Mouse (Mus musculus) CH12.LX (cell line): ENCODE data around the gene Rims4. TPM values are rescaled to one million over a fixed set of nuclear protein-coding genes. Genes with fewer than 3 reads are reported as not detected.

Experiments
- DNase-seq: peaks from one replicate; pipeline ENCODE4 v3.0.0-alpha.2; 2013; ENCODE audit errors: extremely low read depth
- H3K27ac ChIP-seq: 2 replicates; pipeline ENCODE4 v1.5.1; 2012; ENCODE audit warnings: low read depth, mild to moderate bottlenecking, control low read depth, moderate library complexity; ENCODE audit not compliant: insufficient read depth
- H3K27me3 ChIP-seq: replicated peaks from 2 replicates; pipeline ENCODE3; 2012; ENCODE audit warnings: inconsistent platforms
- H3K36me3 ChIP-seq, 2 experiments: replicated peaks in 1 of 2; 2 replicates each; pipeline versions ENCODE3 to v1.6.1; 2012; ENCODE audit warnings: inconsistent platforms in 1 of 2, low read length in 1 of 2, mild to moderate bottlenecking in 1 of 2, mixed read lengths in 1 of 2, moderate library complexity in 1 of 2; ENCODE audit not compliant: control insufficient read depth in 1 of 2, insufficient read depth in 1 of 2
- H3K4me1 ChIP-seq, 2 experiments: 2 replicates each; pipeline ENCODE4 v1.6.1; 2012; ENCODE audit warnings: inconsistent platforms in 1 of 2, moderate library complexity in 1 of 2; ENCODE audit not compliant: insufficient read depth in 2 of 2, control insufficient read depth in 1 of 2
- H3K4me2 ChIP-seq: 2 replicates; pipeline ENCODE4 v1.6.1; 2012; ENCODE audit warnings: low read depth, mild to moderate bottlenecking, control low read depth; ENCODE audit not compliant: poor library complexity, insufficient read depth, severe bottlenecking
- H3K4me3 ChIP-seq, 3 experiments: fragments of 150-350 bp in 1 of 3; sonication (generic) in 1 of 3; replicated peaks in 1 of 3; 2 replicates each; pipeline versions ENCODE3 to v1.5.1; 2011 to 2012; ENCODE audit warnings: low read depth in 2 of 3, low read length in 2 of 3, mild to moderate bottlenecking in 2 of 3, moderate library complexity in 2 of 3, control low read depth in 1 of 3, improper control_type of control experiment in 1 of 3, inconsistent platforms in 1 of 3, mixed read lengths in 1 of 3; ENCODE audit not compliant: poor library complexity in 1 of 3
- H3K79me2 ChIP-seq: replicated peaks from 2 replicates; pipeline ENCODE4 v1.6.1; 2012; ENCODE audit warnings: mild to moderate bottlenecking, moderate library complexity; ENCODE audit not compliant: control insufficient read depth, poor library complexity, insufficient read depth, severe bottlenecking; ENCODE audit errors: extremely low read depth
- H3K9ac ChIP-seq: 2 replicates; pipeline ENCODE4 v1.6.1; 2012; ENCODE audit warnings: low read depth, mild to moderate bottlenecking, control low read depth, moderate library complexity; ENCODE audit not compliant: insufficient read depth
- H3K9me3 ChIP-seq: replicated peaks from 2 replicates; pipeline ENCODE3; 2012; ENCODE audit warnings: low read length, inconsistent platforms, mixed read lengths
- BHLHE40 ChIP-seq: IDR thresholded peaks from 2 replicates; pipeline ENCODE4 v1.6.1; 2011; ENCODE audit warnings: mild to moderate bottlenecking, low read depth, low read length, improper control_type of control experiment
- CHD1 ChIP-seq: IDR thresholded peaks from 2 replicates; pipeline ENCODE4 v1.6.1; 2012; ENCODE audit warnings: low read depth, low read length, improper control_type of control experiment, inconsistent platforms
- CHD2 ChIP-seq: IDR thresholded peaks from 2 replicates; pipeline ENCODE4 v1.6.1; 2011; ENCODE audit warnings: low read length, improper control_type of control experiment
- CTCF ChIP-seq, 2 experiments: IDR thresholded peaks in 1 of 2; conservative IDR thresholded peaks in 1 of 2; 2 replicates each; pipeline ENCODE4 v1.5.1; 2011 to 2012; ENCODE audit warnings: low read depth in 2 of 2, low read length in 2 of 2, improper control_type of control experiment in 1 of 2, inconsistent platforms in 1 of 2, mild to moderate bottlenecking in 1 of 2, moderate library complexity in 1 of 2
- E2F4 ChIP-seq: IDR thresholded peaks from 2 replicates; pipeline ENCODE4 v1.6.1; 2011; ENCODE audit warnings: low read depth, low read length, improper control_type of control experiment; ENCODE audit not compliant: insufficient replicate concordance
- ELF1 ChIP-seq: IDR thresholded peaks from 2 replicates; pipeline ENCODE4 v1.6.1; 2014; ENCODE audit warnings: low read depth, mild to moderate bottlenecking, inconsistent platforms, low read length, improper control_type of control experiment
- EP300 ChIP-seq: IDR thresholded peaks from 2 replicates; pipeline ENCODE4 v1.6.1; 2011; ENCODE audit warnings: low read length, improper control_type of control experiment
- ETS1 ChIP-seq: conservative IDR thresholded peaks from 2 replicates; pipeline ENCODE4 v1.6.1; 2012; ENCODE audit warnings: low read depth, mild to moderate bottlenecking, inconsistent platforms, low read length, improper control_type of control experiment, moderate library complexity
- HCFC1 ChIP-seq: IDR thresholded peaks from 2 replicates; pipeline ENCODE4 v1.6.1; 2012; ENCODE audit warnings: low read depth, mild to moderate bottlenecking, inconsistent platforms, low read length, improper control_type of control experiment
- JUN ChIP-seq: IDR thresholded peaks from 2 replicates; pipeline ENCODE4 v1.6.1; 2011; ENCODE audit warnings: low read depth, mild to moderate bottlenecking, low read length, improper control_type of control experiment, moderate library complexity; ENCODE audit not compliant: insufficient read depth
- JUND ChIP-seq: conservative IDR thresholded peaks from 2 replicates; pipeline ENCODE4 v1.6.1; 2011; ENCODE audit warnings: low read depth, low read length, improper control_type of control experiment
- KAT2A ChIP-seq: IDR thresholded peaks from 2 replicates; pipeline ENCODE4 v1.6.1; 2012; ENCODE audit warnings: low read length, improper control_type of control experiment, inconsistent platforms; ENCODE audit not compliant: insufficient replicate concordance
- MAX ChIP-seq: IDR thresholded peaks from 2 replicates; pipeline ENCODE4 v1.6.1; 2011; ENCODE audit warnings: low read length, improper control_type of control experiment
- MAZ ChIP-seq: IDR thresholded peaks from 2 replicates; pipeline ENCODE4 v1.6.1; 2012; ENCODE audit warnings: low read depth, mild to moderate bottlenecking, inconsistent platforms, low read length, improper control_type of control experiment, moderate library complexity
- MEF2A ChIP-seq: IDR thresholded peaks from 2 replicates; pipeline ENCODE4 v1.6.1; 2014; ENCODE audit warnings: low read depth, mild to moderate bottlenecking, inconsistent platforms, low read length, improper control_type of control experiment, borderline replicate concordance
- MXI1 ChIP-seq: IDR thresholded peaks from 2 replicates; pipeline ENCODE4 v1.6.1; 2011; ENCODE audit warnings: mild to moderate bottlenecking, low read depth, low read length, improper control_type of control experiment
- MYC ChIP-seq: IDR thresholded peaks from 2 replicates; pipeline ENCODE4 v1.6.1; 2011; ENCODE audit warnings: low read depth, mild to moderate bottlenecking, improper control_type of control experiment, low read length
- NELFE ChIP-seq: IDR thresholded peaks from 2 replicates; pipeline ENCODE4 v1.6.1; 2011; ENCODE audit warnings: low read depth, low read length, improper control_type of control experiment
- NRF1 ChIP-seq: IDR thresholded peaks from 2 replicates; pipeline ENCODE4 v1.6.1; 2014; ENCODE audit warnings: low read depth, mild to moderate bottlenecking, inconsistent platforms, low read length, improper control_type of control experiment, moderate library complexity
- POLR2A ChIP-seq: IDR thresholded peaks from 2 replicates; pipeline ENCODE4 v1.6.1; 2011; ENCODE audit warnings: low read depth, mild to moderate bottlenecking, improper control_type of control experiment, low read length
- POLR2AphosphoS2 ChIP-seq: IDR thresholded peaks from 2 replicates; pipeline ENCODE4 v1.6.1; 2011; ENCODE audit warnings: low read depth, low read length, improper control_type of control experiment
- RAD21 ChIP-seq: IDR thresholded peaks from 2 replicates; pipeline ENCODE4 v1.6.1; 2011; ENCODE audit warnings: low read depth, mild to moderate bottlenecking, low read length, improper control_type of control experiment, moderate library complexity
- SIN3A ChIP-seq: IDR thresholded peaks from 2 replicates; pipeline ENCODE4 v1.6.1; 2012; ENCODE audit warnings: low read length, improper control_type of control experiment, inconsistent platforms
- SMC3 ChIP-seq: IDR thresholded peaks from 2 replicates; pipeline ENCODE4 v1.6.1; 2011; ENCODE audit warnings: low read depth, low read length, improper control_type of control experiment
- ZKSCAN1 ChIP-seq: IDR thresholded peaks from 2 replicates; pipeline ENCODE4 v1.6.1; 2012; ENCODE audit warnings: low read depth, inconsistent platforms, low read length, improper control_type of control experiment, borderline replicate concordance
- ZMIZ1 ChIP-seq: IDR thresholded peaks from 2 replicates; pipeline ENCODE4 v1.6.1; 2012; ENCODE audit warnings: low read depth, mild to moderate bottlenecking, inconsistent platforms, low read length, improper control_type of control experiment
- dilution Hi-C: fragments of 300-500 bp; cut with MboI; formaldehyde crosslinking; loops from 2 replicates; pipeline ENCODE4 v1.14.3; 2020; ENCODE audit warnings: low sequenced_read_pairs; ENCODE audit not compliant: extremely low pct_unique_long_range_greater_than_20kb, extremely low pct_ligation_motif_present
- in situ Hi-C: fragments of 300-500 bp; cut with MboI; formaldehyde crosslinking; loops from 3 replicates; pipeline ENCODE4 v1.14.3; 2019; ENCODE audit warnings: low sequenced_read_pairs, low pct_ligation_motif_present, low pct_unique_long_range_greater_than_20kb, mixed read lengths
- polyA plus RNA-seq: library from polyadenylated mRNA; unstranded; fragments of >175 nt; gene quantifications from 2 replicates; pipeline ENCODE4 v1.2.1, GENCODE M21; 2012; ENCODE audit warnings: low read depth; ENCODE audit not compliant: insufficient read length
- total RNA-seq, 2 experiments: library from RNA; depleted of rRNA; stranded (reverse); fragments of 300-350 nt in 1 of 2; fragments of >200 nt in 1 of 2; gene quantifications; 2 replicates each; pipeline ENCODE4 v1.2.3; 2012 to 2014

The Rims4 gene
- total and polyA plus RNA-seq, 3 experiments, result not detected

DNA sequence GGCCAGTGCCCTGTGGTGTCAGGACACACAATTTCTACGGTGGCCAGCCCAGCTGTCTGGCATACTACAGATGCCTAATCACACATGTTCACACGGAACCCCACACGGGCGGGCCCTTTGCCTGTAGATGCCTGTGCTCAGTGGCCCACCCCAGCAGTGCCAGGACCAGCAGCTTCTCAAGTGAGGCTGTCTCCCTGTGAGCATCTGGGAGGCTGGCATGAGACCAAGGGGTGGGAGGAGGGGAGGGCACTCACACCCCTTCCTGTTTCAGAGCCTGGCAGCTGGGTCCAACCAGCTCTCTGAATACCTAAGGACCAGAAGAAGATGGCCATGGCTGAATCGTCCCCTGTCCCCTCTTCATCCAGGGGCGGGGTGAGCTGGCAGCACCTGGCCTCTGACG lies 43.0 kb downstream of the Rims4 start:
- no peaks in the 10 kb centered on the region for H3K4me1 ChIP-seq
- H3K36me3 ChIP-seq, result no peaks in the 10 kb centered on the region
- no peaks in the 10 kb centered on the region for H3K9me3 ChIP-seq
- H3K4me2 ChIP-seq, result no peak overlapping the region
- H3K27ac ChIP-seq, result no peak overlapping the region
- H3K79me2 ChIP-seq, result no peaks in the 10 kb centered on the region
- in situ Hi-C loops, result no loop called here
- H3K4me3 ChIP-seq, result no peak overlapping the region
- no peak overlapping the region for H3K9ac ChIP-seq
- DNase-seq, result no peak
- dilution Hi-C loops, result no loop called here
- TF ChIP-seq RAD21 (no peak), JUN (no peak), JUND (no peak), BHLHE40 (no peak)
- peaks cover 97% of the 10 kb centered on the region for H3K27me3 ChIP-seq

DNA sequence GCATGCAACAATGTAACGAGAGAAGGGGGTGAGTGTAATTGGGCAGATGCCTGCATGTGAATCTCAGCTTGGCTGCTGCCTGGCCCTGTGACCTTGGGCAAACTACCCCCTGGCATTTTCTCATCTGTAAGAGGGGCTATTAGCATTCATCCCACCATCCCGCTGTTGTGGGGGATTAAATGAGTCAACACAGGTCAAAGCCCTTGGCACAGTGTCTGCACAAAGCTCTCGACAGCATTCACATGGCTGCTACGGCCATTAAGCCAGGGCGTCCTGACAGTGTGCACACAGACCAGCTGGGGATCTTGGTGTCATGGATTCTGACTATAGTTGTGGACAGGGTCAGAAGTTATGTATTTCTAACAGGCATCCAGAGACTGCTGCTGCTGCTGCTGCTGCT lies 43.6 kb downstream of the Rims4 start:
- in situ Hi-C loops (loop anchor here (25.0 kb wide), 1 partner anchor 87 kb away; no protein-coding TSS in a partner anchor), dilution Hi-C loops (no loop called here)

DNA sequence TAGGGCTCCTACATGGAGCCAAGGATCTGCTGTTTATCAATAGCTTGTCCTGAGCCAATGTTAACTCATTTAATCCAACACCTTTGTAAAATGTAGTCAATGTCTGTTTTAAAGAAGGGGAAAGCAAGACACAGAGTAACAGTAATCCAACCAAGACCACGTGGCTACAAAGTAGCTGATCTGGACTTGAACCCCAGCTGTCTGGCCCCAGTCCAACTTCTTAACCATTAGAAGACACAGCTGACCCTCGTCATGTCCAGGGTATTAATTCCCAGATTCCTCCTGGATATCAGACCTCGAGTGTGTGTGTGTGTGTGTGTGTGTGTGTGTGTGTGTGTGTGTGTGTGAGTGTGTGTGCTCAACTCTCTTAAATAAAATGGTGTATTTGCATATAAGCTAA lies 46.6 kb downstream of the Rims4 start:
- Histone ChIP-seq H3K9ac (no peak overlapping the region), H3K36me3 (no peaks in the 10 kb centered on the region), H3K4me2 (no peak overlapping the region), H3K27me3 (peaks cover 92% of the 10 kb centered on the region)
- in situ Hi-C loops (loop anchor here (25.0 kb wide), 1 partner anchor 90 kb away; no protein-coding TSS in a partner anchor), dilution Hi-C loops (no loop called here)
- TF ChIP-seq ZMIZ1, result no peak
- TF ChIP-seq MYC, result no peak
- no peak for TF ChIP-seq MXI1
- TF ChIP-seq MEF2A, result no peak
- no peak for TF ChIP-seq ETS1
- no peak for TF ChIP-seq NRF1
- TF ChIP-seq POLR2AphosphoS2, result no peak
- no peak for TF ChIP-seq CTCF (conservative IDR thresholded peaks at IDR 0.05 in 1 of 2, IDR thresholded peaks at IDR 0.05 in 1 of 2; ENCODE audit: low read depth in 2 of 2, low read length in 2 of 2)
- TF ChIP-seq EP300, result no peak
- TF ChIP-seq MAZ, result no peak
- TF ChIP-seq, all 38 proteins: peak for 0
- no peak overlapping the region for H3K27ac ChIP-seq
- H3K4me3 ChIP-seq, result no peak overlapping the region
- DNase-seq, result no peak
- H3K79me2 ChIP-seq, result no peaks in the 10 kb centered on the region
- 0 out of 4 replicates have a peak, but pooled peaks cover 0 to 2% of the 10 kb centered on the region in 2 experiments for H3K4me1 ChIP-seq
- H3K9me3 ChIP-seq, result no peaks in the 10 kb centered on the region

More for the DNA sequence above, 43.6 kb downstream of the Rims4 start:
- TF ChIP-seq ELF1 (no peak), ETS1 (no peak), E2F4 (no peak), MAX (no peak), NELFE (no peak), SMC3 (no peak), ZKSCAN1 (no peak), KAT2A (no peak), POLR2A (no peak), HCFC1 (no peak), NRF1 (no peak), EP300 (no peak), CHD2 (no peak), SIN3A (no peak), CTCF (conservative IDR thresholded peaks at IDR 0.05 in 1 of 2, IDR thresholded peaks at IDR 0.05 in 1 of 2; ENCODE audit: low read depth in 2 of 2, low read length in 2 of 2) (no peak), JUN (no peak), CHD1 (no peak), BHLHE40 (no peak)
- TF ChIP-seq, all 38 proteins: peak for 0
- H3K9me3 ChIP-seq, result no peaks in the 10 kb centered on the region
- DNase-seq, result no peak
- no peaks in the 10 kb centered on the region for H3K79me2 ChIP-seq
- H3K27me3 ChIP-seq, result peaks cover 97% of the 10 kb centered on the region
- H3K4me3 ChIP-seq, result no peak overlapping the region
- no peak overlapping the region for H3K9ac ChIP-seq
- no peaks in the 10 kb centered on the region for H3K36me3 ChIP-seq
- H3K27ac ChIP-seq, result no peak overlapping the region
- H3K4me2 ChIP-seq, result no peak overlapping the region
- 0 out of 4 replicates have a peak, but pooled peaks cover 0 to 1% of the 10 kb centered on the region in 2 experiments for H3K4me1 ChIP-seq
